Mouse (Mus musculus) liver, adult 2 months (tissue): ENCODE data around the gene Sdhaf3.

Experiments
- CTCF ChIP-seq: fragments of 200-500 bp; IDR thresholded peaks from 2 replicates; pipeline ENCODE4 v1.5.1; 2011; ENCODE audit warnings: low read depth, low read length, control low read depth
- POLR2A ChIP-seq: fragments of 200-500 bp; IDR thresholded peaks from 2 replicates; pipeline ENCODE4 v1.6.1; 2011; ENCODE audit warnings: low read length, control low read depth; ENCODE audit not compliant: insufficient read depth; ENCODE audit errors: extremely low read depth

- TF ChIP-seq CTCF (no peak), POLR2A (no peak)
Observed at GRCm38 (mm10) chr6:6930831-6931230, 25.0 kb upstream of the Sdhaf3 start.
